Mouse (Mus musculus) bone marrow macrophage, adult 2 months (primary cell): ENCODE measurements at regions not wholly inside any gene's neighbourhood (a gene's known extent, or its start where the extent isn't known, plus 50 kb on each side); places are given as distances from the start of the nearest gene placed in this dataset.

Experiments used
- CTCF ChIP-seq: IDR thresholded peaks from 2 replicates; pipeline ENCODE4 v1.5.1; 2012; ENCODE audit warnings: low read depth, mild to moderate bottlenecking, low read length, moderate library complexity
- POLR2A ChIP-seq: IDR thresholded peaks from 2 replicates; pipeline ENCODE4 v1.6.1; 2012; ENCODE audit warnings: mild to moderate bottlenecking, low read depth, low read length, borderline replicate concordance

DNA sequence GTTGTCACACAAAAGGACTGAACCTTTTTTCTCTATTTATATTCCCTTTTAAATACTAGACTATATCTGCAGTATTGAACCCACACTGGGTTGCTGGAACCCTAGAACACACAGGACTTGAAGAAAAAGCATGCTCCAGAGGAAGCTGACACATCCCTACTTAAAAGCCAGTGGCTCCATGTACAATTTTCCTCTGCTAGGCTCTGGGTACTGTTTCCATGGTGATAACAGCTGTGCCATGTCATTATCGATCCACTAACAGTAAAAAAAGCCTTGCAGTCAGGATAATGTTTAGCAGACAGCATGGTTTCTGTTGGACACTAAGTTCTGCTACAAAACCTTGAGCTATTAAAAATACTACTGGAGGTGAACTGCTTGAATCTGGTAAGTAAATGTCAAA, 50.6 kb upstream of the Dock11 start:
- no peak for TF ChIP-seq CTCF
- TF ChIP-seq POLR2A: no peak
